Mouse (Mus musculus) megakaryocyte, embryonic 14.5 days (primary cell): ENCODE results near the gene Pkd1l1.

Source experiments
- FLI1 ChIP-seq: IDR thresholded peaks from 2 replicates; pipeline ENCODE4 v1.6.1; 2012; ENCODE audit warnings: low read length, inconsistent platforms, mixed read lengths
- GATA1 ChIP-seq: IDR thresholded peaks from 3 replicates; pipeline ENCODE4 v1.6.1; 2012; ENCODE audit warnings: mixed read lengths, low read length, inconsistent platforms, borderline replicate concordance

DNA sequence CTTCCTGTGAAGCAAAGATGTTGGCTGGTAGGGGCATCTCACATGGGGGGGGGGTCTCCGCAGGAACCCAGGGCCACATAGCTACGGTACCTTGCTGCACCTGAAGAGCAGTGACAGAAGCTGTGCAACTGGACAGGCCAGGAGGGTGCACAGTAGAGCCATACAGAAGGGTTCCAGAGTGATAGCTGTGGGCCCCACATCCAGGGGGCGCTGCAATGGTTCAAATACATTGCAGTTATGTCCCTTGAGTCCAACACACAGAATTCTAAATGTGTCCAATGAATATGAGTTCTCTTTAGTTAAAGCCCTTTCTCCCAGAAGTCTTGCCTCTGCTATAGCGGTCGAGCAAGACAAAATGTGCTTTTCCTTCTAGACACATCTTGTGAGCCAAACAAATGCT lies 103.0 kb downstream of the Pkd1l1 start:
- TF ChIP-seq GATA1 (no peak), FLI1 (no peak)
